Mouse (Mus musculus) kidney, postnatal 0 days (tissue): ENCODE data around the gene Cnnm3. TPM values are rescaled to one million over a fixed set of nuclear protein-coding genes. Genes with fewer than 3 reads are reported as not detected.
A peak's percentile ranks its signal among the peaks of the same experiment; 100 is the strongest.

Source experiments
- ATAC-seq: fragments of 200-750 bp; cut with Nextera tagmentation; replicated peaks from 2 replicates; pipeline ENCODE4 v1.8.0; 2017; ENCODE audit warnings: low read depth, moderate number of reproducible peaks, moderate TSS enrichment, moderate library complexity; ENCODE audit not compliant: low FRiP score
- DNase-seq: peaks from one replicate; pipeline ENCODE4 v3.0.0-alpha.2; 2016; ENCODE audit warnings: low spot score
- H3K27ac ChIP-seq: fragments of 300-500 bp; sonication (generic); 2 replicates; pipeline ENCODE4 v1.5.1; 2014; ENCODE audit warnings: mild to moderate bottlenecking
- H3K27me3 ChIP-seq: fragments of 300-500 bp; sonication (generic); 2 replicates; pipeline ENCODE4 v1.6.1; 2014; ENCODE audit warnings: low read length, mixed read lengths; ENCODE audit not compliant: insufficient read depth
- H3K36me3 ChIP-seq: fragments of 300-500 bp; sonication (generic); 2 replicates; pipeline ENCODE4 v1.6.1; 2014; ENCODE audit warnings: low read length, mixed read lengths; ENCODE audit not compliant: insufficient read depth
- H3K4me1 ChIP-seq: fragments of 300-500 bp; sonication (generic); replicated peaks from 2 replicates; pipeline ENCODE4 v1.6.1; 2014; ENCODE audit warnings: antibody characterized with exemption, low read length, mixed read lengths; ENCODE audit not compliant: insufficient read depth
- H3K4me2 ChIP-seq: fragments of 300-500 bp; sonication (generic); 2 replicates; pipeline ENCODE4 v1.6.1; 2014; ENCODE audit warnings: mild to moderate bottlenecking, low read length, moderate library complexity, mixed read lengths
- H3K4me3 ChIP-seq: fragments of 300-500 bp; sonication (generic); replicated peaks from 2 replicates; pipeline ENCODE4 v1.5.1; 2014; ENCODE audit warnings: low read depth, low read length
- H3K9ac ChIP-seq: fragments of 300-500 bp; sonication (generic); 2 replicates; pipeline ENCODE4 v1.6.1; 2014; ENCODE audit warnings: low read depth, low read length
- H3K9me3 ChIP-seq: fragments of 300-500 bp; sonication (generic); replicated peaks from 2 replicates; pipeline ENCODE4 v1.6.1; 2016; ENCODE audit warnings: low read length, inconsistent platforms, mixed read lengths
- CTCF ChIP-seq: IDR thresholded peaks from 2 replicates; pipeline ENCODE4 v1.5.1; 2016; ENCODE audit warnings: antibody characterized with exemption, low read depth, mild to moderate bottlenecking, moderate library complexity
- WGBS: fragments of 180-500 bp; shearing (Covaris S2); extraction: QIAGEN DNeasy Blood & Tissue Kit; methylation state at CpG from one replicate; pipeline ENCODE4 v1.1.7; 2014; 5-methylcytosine and 5-hydroxymethylcytosine counted together
- microRNA-seq: library from miRNA; unstranded; fragments of <30 nt; microRNA quantifications from one replicate; pipeline ENCODE4, GENCODE M21; 2016
- polyA plus RNA-seq: library from polyadenylated mRNA; unstranded; fragments of >200 nt; fragmentation: Nextera tagmentation; extraction: Ambion mirVana; gene quantifications from 2 replicates; pipeline ENCODE4 v1.2.1, GENCODE M21; 2015

Cnnm3 gene
- polyA plus RNA-seq, 1 experiment from 2014 or later = 3.4 TPM

GRCm38 (mm10) chr1:36573524-36573923 is 61.9 kb downstream of the Cnnm3 start:
- H3K27me3 ChIP-seq = no peaks in the 10 kb centered on the region
- peaks cover 41% of the 10 kb centered on the region for H3K4me1 ChIP-seq
- 78% methylated on average over 8 of the region's 8 CpGs for WGBS
- no peak for ATAC-seq
- H3K4me2 ChIP-seq = no peak overlapping the region
- no peak for DNase-seq
- H3K27ac ChIP-seq = no peak overlapping the region
- no peak for TF ChIP-seq CTCF
- H3K9ac ChIP-seq = no peak overlapping the region
- H3K9me3 ChIP-seq = no peaks in the 10 kb centered on the region
- H3K36me3 ChIP-seq = no peaks in the 10 kb centered on the region
- H3K4me3 ChIP-seq = no peak overlapping the region

GRCm38 (mm10) chr1:36574196-36574955 is 62.7 kb downstream of the Cnnm3 start:
- no peak for DNase-seq
- H3K36me3 ChIP-seq = no peaks in the 10 kb centered on the region
- whole genome bisulfite sequencing = 72% methylated on average over 5 of the region's 5 CpGs
- H3K4me1 ChIP-seq = peaks cover 38% of the 10 kb centered on the region
- H3K27me3 ChIP-seq = no peaks in the 10 kb centered on the region
- TF ChIP-seq CTCF = no peak
- ATAC-seq = no peak
- no peaks in the 10 kb centered on the region for H3K9me3 ChIP-seq
- peak overlapping the region; percentile 60; the same call in 1 of the 2 replicates for H3K27ac ChIP-seq
- no peak overlapping the region for H3K4me2 ChIP-seq
- no peak overlapping the region for H3K4me3 ChIP-seq
- no peak overlapping the region for H3K9ac ChIP-seq

- Histone ChIP-seq H3K4me3 (no peak overlapping the region), H3K27me3 (no peaks in the 10 kb centered on the region), H3K36me3 (no peaks in the 10 kb centered on the region), H3K4me1 (peaks cover 39% of the 10 kb centered on the region), H3K9ac (no peak overlapping the region), H3K4me2 (no peak overlapping the region), H3K27ac (no peak overlapping the region), H3K9me3 (no peaks in the 10 kb centered on the region)
- no peak for TF ChIP-seq CTCF
- DNase-seq = no peak
- WGBS = 66% methylated on average over 6 of the region's 6 CpGs
- ATAC-seq = no peak
Measured at GRCm38 (mm10) chr1:36575347-36575746, 63.7 kb downstream of the Cnnm3 start.

GRCm38 (mm10) chr1:36576991-36577675 is 65.5 kb downstream of the Cnnm3 start:
- H3K27ac ChIP-seq = no peak overlapping the region
- ATAC-seq (no peak), DNase-seq (no peak)
- WGBS = 44% methylated on average over 6 of the region's 6 CpGs
- no peak overlapping the region for H3K4me3 ChIP-seq
- no peak for TF ChIP-seq CTCF
- H3K9ac ChIP-seq = no peak overlapping the region
- H3K9me3 ChIP-seq = no peaks in the 10 kb centered on the region
- H3K27me3 ChIP-seq = no peaks in the 10 kb centered on the region
- no peaks in the 10 kb centered on the region for H3K36me3 ChIP-seq
- H3K4me1 ChIP-seq = peaks cover 55% of the 10 kb centered on the region
- no peak overlapping the region for H3K4me2 ChIP-seq

Small RNA genes lying within 50 kb of the gene (microRNA-seq; reads per million reads assigned to microRNA genes)
- not detected for gene Gm47280

Other genes with a start within 250 kb of the Cnnm3 start
- gene Neurl3, start 237.2 kb upstream of the Cnnm3 start, polyA plus RNA-seq = 13.3 and 14.1 TPM in 2 replicates
- gene Arid5a, start 204.1 kb upstream of the Cnnm3 start, polyA plus RNA-seq = 6.7 and 7.4 TPM in 2 replicates
- 30.0 and 32.3 TPM in 2 replicates for gene Kansl3, start 142.7 kb upstream of the Cnnm3 start, polyA plus RNA-seq
- 0.28 and 0.47 TPM in 2 replicates for gene Fer1l5, start 139.6 kb upstream of the Cnnm3 start, polyA plus RNA-seq
- gene Lman2l, start 66.6 kb upstream of the Cnnm3 start, polyA plus RNA-seq = 35.9 and 38.3 TPM in 2 replicates
- gene Cnnm4, start 40.2 kb upstream of the Cnnm3 start, polyA plus RNA-seq = 9.4 and 10.9 TPM in 2 replicates
- 8.7 and 10.9 TPM in 2 replicates for gene Ankrd23, start 25.0 kb downstream of the Cnnm3 start, polyA plus RNA-seq
- not detected in 2 replicates for gene Gm42417, start 27.6 kb downstream of the Cnnm3 start, polyA plus RNA-seq
- 22.0 and 24.6 TPM in 2 replicates for gene Ankrd39, start 35.6 kb downstream of the Cnnm3 start, polyA plus RNA-seq
- gene Sema4c, start 46.5 kb downstream of the Cnnm3 start, polyA plus RNA-seq = 13.5 and 14.7 TPM in 2 replicates
- gene Fam178b, start 171.3 kb downstream of the Cnnm3 start, polyA plus RNA-seq = 1.0 and 1.6 TPM in 2 replicates
- gene Cox5b, start 179.6 kb downstream of the Cnnm3 start, polyA plus RNA-seq = 1,072 and 1,147 TPM in 2 replicates
- gene 4933424G06Rik, start 198.3 kb downstream of the Cnnm3 start, polyA plus RNA-seq = 0.11 TPM in 1 of 2 replicates, not detected in the other
- gene Actr1b, start 202.6 kb downstream of the Cnnm3 start, polyA plus RNA-seq = 77.8 and 92.8 TPM in 2 replicates
- gene Zap70, start 249.9 kb downstream of the Cnnm3 start, polyA plus RNA-seq = 0.17 and 0.51 TPM in 2 replicates